Mouse (Mus musculus) cerebellum, adult 9-11 months (tissue): ENCODE measurements at regions not wholly inside any gene's neighbourhood (a gene's known extent, or its start where the extent isn't known, plus 50 kb on each side); places are given as distances from the start of the nearest gene placed in this dataset.
A peak's percentile ranks its signal among the peaks of the same experiment; 100 is the strongest.

Experiments used
- DNase-seq: peaks from one replicate; pipeline ENCODE4 v3.0.0; 2022

GRCm38 (mm10) chr14:48005092-48005928 lies 115.3 kb upstream of the Peli2 start:
- no peak for DNase-seq

- no peak for DNase-seq
Measured at GRCm38 (mm10) chr14:48005929-48006309, 114.7 kb upstream of the Peli2 start.

GRCm38 (mm10) chr14:48012361-48013215 lies 108.0 kb upstream of the Peli2 start:
- DNase-seq, result peak; percentile 25

GRCm38 (mm10) chr14:48013431-48013830 lies 107.2 kb upstream of the Peli2 start:
- DNase-seq, result peak; percentile 19

- no peak for DNase-seq
Measured at GRCm38 (mm10) chr14:48014776-48015175, 105.8 kb upstream of the Peli2 start.

GRCm38 (mm10) chr14:48017971-48018370 lies 102.7 kb upstream of the Peli2 start:
- DNase-seq, result no peak

- no peak for DNase-seq
Measured at GRCm38 (mm10) chr14:48019331-48019730, 101.3 kb upstream of the Peli2 start.

- no peak for DNase-seq
Measured at GRCm38 (mm10) chr14:48022271-48022670, 98.4 kb upstream of the Peli2 start.

GRCm38 (mm10) chr14:48024051-48024693 lies 96.5 kb upstream of the Peli2 start:
- DNase-seq, result no peak

GRCm38 (mm10) chr14:48039286-48039790 lies 81.3 kb upstream of the Peli2 start:
- DNase-seq, result no peak

- DNase-seq, result no peak
Measured at GRCm38 (mm10) chr14:48046094-48046493, 74.5 kb upstream of the Peli2 start.

GRCm38 (mm10) chr14:48046831-48047230 lies 73.8 kb upstream of the Peli2 start:
- no peak for DNase-seq

- no peak for DNase-seq
Measured at GRCm38 (mm10) chr14:48049698-48050459, 70.7 kb upstream of the Peli2 start.

- no peak for DNase-seq
Measured at GRCm38 (mm10) chr14:48050460-48050760, 70.2 kb upstream of the Peli2 start.

GRCm38 (mm10) chr14:48051971-48052370 lies 68.7 kb upstream of the Peli2 start:
- DNase-seq, result no peak

- DNase-seq, result no peak
Measured at GRCm38 (mm10) chr14:48052405-48052804, 68.2 kb upstream of the Peli2 start.

GRCm38 (mm10) chr14:48053151-48053550 lies 67.5 kb upstream of the Peli2 start:
- no peak for DNase-seq

- no peak for DNase-seq
Measured at GRCm38 (mm10) chr14:48054719-48055118, 65.9 kb upstream of the Peli2 start.

- DNase-seq, result no peak
Measured at GRCm38 (mm10) chr14:48055861-48056260, 64.8 kb upstream of the Peli2 start.

- DNase-seq, result no peak
Measured at GRCm38 (mm10) chr14:48058234-48058868, 62.3 kb upstream of the Peli2 start.

- DNase-seq, result no peak
Measured at GRCm38 (mm10) chr14:48059664-48060455, 60.8 kb upstream of the Peli2 start.
